Mouse (Mus musculus): ENCODE data around the gene Gm4847. TPM values are rescaled to one million over a fixed set of nuclear protein-coding genes. Genes with fewer than 3 reads are reported as not detected.

Gene Gm4847
- not detected in 2 replicates for polyA plus RNA-seq (2016; fragmentation: Nextera tagmentation; extraction: Ambion mirVana)

GRCm38 (mm10) chr1:166647593-166647992 is at the start of gene Gm4847:
Gm4847 (minus strand) TSS chr1:166647693.
- H3K36me3 ChIP-seq: no peaks in the 10 kb centered on the region
- H3K9ac ChIP-seq (replicated peaks): no peak within 1 kb of the TSS
- no peak within 1 kb of the TSS for H3K27ac ChIP-seq
- no peak within 1 kb of the TSS for H3K4me3 ChIP-seq (replicated peaks)
- no peaks in the 10 kb centered on the region for H3K9me3 ChIP-seq
- WGBS: 89% methylated on average over 2 of the region's 2 CpGs
- H3K4me2 ChIP-seq: no peak within 1 kb of the TSS
- H3K27me3 ChIP-seq: no peaks in the 10 kb centered on the region
- no peaks in the 10 kb centered on the region for H3K4me1 ChIP-seq (replicated peaks)
- ATAC-seq (ENCODE audit: insufficient number of reproducible peaks, insufficient read depth, low FRiP score, low TSS enrichment, low read depth): no peak

GRCm38 (mm10) chr1:166681745-166682144 is 34.3 kb upstream of the Gm4847 start, which contains the start of gene Fmo9:
Fmo9 (minus strand) TSS chr1:166681845.
- H3K36me3 ChIP-seq: no peaks in the 10 kb centered on the region
- no peak for ATAC-seq (ENCODE audit: insufficient number of reproducible peaks, insufficient read depth, low FRiP score, low TSS enrichment, low read depth)
- H3K27me3 ChIP-seq: no peaks in the 10 kb centered on the region
- no peak within 1 kb of the TSS for H3K4me3 ChIP-seq (replicated peaks)
- H3K27ac ChIP-seq: no peak within 1 kb of the TSS
- no peaks in the 10 kb centered on the region for H3K9me3 ChIP-seq
- H3K4me1 ChIP-seq (replicated peaks): no peaks in the 10 kb centered on the region
- WGBS: 89% methylated on average over 1 of the region's 1 CpGs
- no peak within 1 kb of the TSS for H3K9ac ChIP-seq (replicated peaks)
- no peak within 1 kb of the TSS for H3K4me2 ChIP-seq

GRCm38 (mm10) chr1:166669264-166669663 is 21.8 kb upstream of the Gm4847 start:
- Histone ChIP-seq H3K27ac (no peak overlapping the region), H3K4me3 (replicated peaks) (no peak overlapping the region), H3K4me1 (replicated peaks) (no peaks in the 10 kb centered on the region), H3K9ac (replicated peaks) (no peak overlapping the region), H3K36me3 (no peaks in the 10 kb centered on the region), H3K9me3 (no peaks in the 10 kb centered on the region), H3K4me2 (no peak overlapping the region), H3K27me3 (no peaks in the 10 kb centered on the region)
- 84% methylated on average over 5 of the region's 5 CpGs for WGBS
- no peak for ATAC-seq (ENCODE audit: insufficient number of reproducible peaks, insufficient read depth, low FRiP score, low TSS enrichment, low read depth)

GRCm38 (mm10) chr1:166660800-166661199 is 13.3 kb upstream of the Gm4847 start:
- ATAC-seq (ENCODE audit: insufficient number of reproducible peaks, insufficient read depth, low FRiP score, low TSS enrichment, low read depth): no peak
- Histone ChIP-seq H3K36me3 (no peaks in the 10 kb centered on the region), H3K27me3 (no peaks in the 10 kb centered on the region), H3K9ac (replicated peaks) (no peak overlapping the region), H3K4me2 (no peak overlapping the region), H3K27ac (no peak overlapping the region), H3K4me3 (replicated peaks) (no peak overlapping the region), H3K4me1 (replicated peaks) (no peaks in the 10 kb centered on the region), H3K9me3 (no peaks in the 10 kb centered on the region)
- WGBS: 81% methylated on average over 8 of the region's 8 CpGs

Small RNA genes within 50 kb of the gene (microRNA-seq; reads per million reads assigned to microRNA genes)
- gene Gm22992: not detected

Other genes starting within 250 kb of the Gm4847 start
- 24.9 and 29.0 TPM in 2 replicates for gene Pogk, start 237.8 kb downstream of the Gm4847 start, polyA plus RNA-seq (2016; fragmentation: Nextera tagmentation; extraction: Ambion mirVana)
- gene Gm4846, start 150.1 kb downstream of the Gm4847 start, polyA plus RNA-seq (2016; fragmentation: Nextera tagmentation; extraction: Ambion mirVana): not detected in 2 replicates
- not detected in 2 replicates for gene Fmo9, start 34.2 kb upstream of the Gm4847 start, polyA plus RNA-seq (2016; fragmentation: Nextera tagmentation; extraction: Ambion mirVana)

Measured in limb, embryonic 12.5 days (tissue).